Mouse (Mus musculus) ES-E14 (cell line): ENCODE measurements around the gene Psmc2.

ENCODE experiments used
- CHD2 ChIP-seq: IDR thresholded peaks from 2 replicates; pipeline ENCODE4 v1.6.1; 2014; ENCODE audit warnings: mild to moderate bottlenecking, low read depth, low read length, inconsistent platforms
- HCFC1 ChIP-seq: IDR thresholded peaks from 2 replicates; pipeline ENCODE4 v1.6.1; 2012; ENCODE audit warnings: low read length, inconsistent platforms, borderline replicate concordance; ENCODE audit not compliant: insufficient read depth
- MAFK ChIP-seq: IDR thresholded peaks from 2 replicates; pipeline ENCODE4 v1.6.1; 2014; ENCODE audit warnings: mild to moderate bottlenecking, low read depth, low read length, inconsistent platforms; ENCODE audit not compliant: insufficient read depth
- ZC3H11A ChIP-seq: IDR thresholded peaks from 2 replicates; pipeline ENCODE4 v1.6.1; 2012; ENCODE audit warnings: low read depth, mild to moderate bottlenecking, inconsistent platforms, low read length, borderline replicate concordance
- ZNF384 ChIP-seq: IDR thresholded peaks from 2 replicates; pipeline ENCODE4 v1.6.1; 2012; ENCODE audit warnings: low read depth, low read length, inconsistent platforms

- TF ChIP-seq MAFK, result no peak
- TF ChIP-seq ZC3H11A, result peak; percentile 27; the same call in 1 of the 2 replicates
- no peak for TF ChIP-seq CHD2
- TF ChIP-seq HCFC1, result no peak
- no peak for TF ChIP-seq ZNF384
Observed at GRCm38 (mm10) chr5:21735584-21735983, 49.5 kb upstream of the Psmc2 start.
